Mouse (Mus musculus): Measurements from ENCODE around the gene Mlxipl. TPM values are rescaled to one million over a fixed set of nuclear protein-coding genes. Genes with fewer than 3 reads are reported as not detected.

Mlxipl gene
- polyA plus RNA-seq, 1 experiment from 2014 or later: 0.68 TPM

DNA sequence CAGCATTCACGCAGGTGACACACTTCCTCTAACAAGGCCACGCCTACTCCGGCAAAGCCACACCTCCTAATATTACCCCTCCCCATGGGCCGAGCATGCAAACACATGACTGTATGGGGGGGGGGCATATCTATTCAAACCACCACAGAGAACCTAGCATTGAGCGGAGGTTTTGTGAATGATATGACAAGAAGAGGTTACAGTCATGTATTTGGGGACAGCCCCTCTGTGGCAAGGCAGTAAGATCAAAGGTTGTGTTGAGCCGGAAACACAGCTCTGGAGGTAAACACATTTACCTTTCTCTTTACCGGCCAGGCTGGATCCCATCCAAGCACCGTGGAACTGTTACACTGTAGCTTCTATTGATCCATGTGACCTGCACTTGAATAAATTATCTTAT is 25.6 kb downstream of the Mlxipl start:
- H3K4me3 ChIP-seq (replicated peaks; ENCODE audit: low read depth, low read length): no peak overlapping the region
- no peaks in the 10 kb centered on the region for H3K36me3 ChIP-seq (ENCODE audit: control insufficient read depth, insufficient read depth, low read length)
- H3K9ac ChIP-seq (replicated peaks; ENCODE audit: low read length): no peak overlapping the region
- no peak overlapping the region for H3K4me2 ChIP-seq (ENCODE audit: low read length)
- no peaks in the 10 kb centered on the region for H3K4me1 ChIP-seq (ENCODE audit: control insufficient read depth, insufficient read depth, low read length)
- DNase-seq (no peak), ATAC-seq (ENCODE audit: low FRiP score, low TSS enrichment) (no peak)
- no peaks in the 10 kb centered on the region for H3K27me3 ChIP-seq (ENCODE audit: control insufficient read depth, insufficient read depth, low read length)
- H3K27ac ChIP-seq (replicated peaks; ENCODE audit: low read depth, low read length): no peak overlapping the region
- no peaks in the 10 kb centered on the region for H3K9me3 ChIP-seq (ENCODE audit: control insufficient read depth, low read length)
- 93% methylated on average over 8 of the region's 8 CpGs for WGBS

DNA sequence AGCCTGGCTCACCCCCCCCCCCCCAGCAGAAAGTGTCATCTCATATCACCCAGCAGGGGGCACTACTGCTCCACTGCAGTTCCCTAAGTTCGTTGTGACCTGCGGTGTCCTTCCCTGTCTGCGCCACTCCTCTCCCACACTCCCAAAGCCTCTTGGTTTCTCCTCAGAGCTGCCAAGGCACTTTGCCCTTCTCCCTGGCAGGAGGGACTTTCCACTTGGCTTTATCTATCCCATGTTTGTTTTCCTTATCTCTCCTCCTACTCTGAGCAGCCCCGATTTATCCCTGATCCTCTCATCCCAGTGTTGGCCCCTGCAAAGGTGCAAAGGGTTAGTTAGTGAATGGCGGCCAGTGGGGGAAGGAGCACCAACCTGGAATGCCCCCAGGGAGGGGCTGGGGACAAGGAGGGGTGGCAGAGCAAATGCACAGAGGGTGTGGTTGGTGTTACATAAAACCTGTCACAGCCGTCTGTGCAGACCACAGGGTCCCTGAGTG is 28.9 kb downstream of the Mlxipl start:
- Histone ChIP-seq H3K9me3 (ENCODE audit: control insufficient read depth, low read length) (no peaks in the 10 kb centered on the region), H3K9ac (replicated peaks; ENCODE audit: low read length) (no peak overlapping the region), H3K36me3 (ENCODE audit: control insufficient read depth, insufficient read depth, low read length) (no peaks in the 10 kb centered on the region), H3K4me2 (ENCODE audit: low read length) (no peak overlapping the region), H3K27me3 (ENCODE audit: control insufficient read depth, insufficient read depth, low read length) (no peaks in the 10 kb centered on the region), H3K27ac (replicated peaks; ENCODE audit: low read depth, low read length) (no peak overlapping the region), H3K4me3 (replicated peaks; ENCODE audit: low read depth, low read length) (no peak overlapping the region), H3K4me1 (ENCODE audit: control insufficient read depth, insufficient read depth, low read length) (no peaks in the 10 kb centered on the region)
- ATAC-seq (ENCODE audit: low FRiP score, low TSS enrichment) (no peak; the same call in 1 of the 2 replicates), DNase-seq (peak; percentile 69)
- WGBS: 33% methylated on average over 6 of the region's 6 CpGs

DNA sequence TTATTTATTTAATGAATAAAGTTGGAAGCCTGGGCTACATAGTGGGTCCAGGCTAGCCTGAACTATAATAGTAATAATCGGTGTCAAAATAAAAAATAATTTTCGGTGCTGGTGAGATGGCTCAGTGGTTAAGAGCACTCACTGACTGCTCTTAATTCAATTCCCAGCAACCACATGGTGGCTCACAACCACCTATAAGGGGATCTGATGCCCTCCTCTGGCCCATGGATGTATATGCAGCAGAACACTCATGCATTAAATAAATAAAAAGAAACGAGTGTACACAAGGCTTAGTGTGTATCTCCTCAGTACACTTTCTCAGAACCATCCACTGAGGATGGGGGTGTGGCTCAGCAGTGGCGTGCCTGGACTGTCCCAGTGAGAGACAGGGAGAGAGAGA is 31.1 kb downstream of the Mlxipl start:
- Histone ChIP-seq H3K4me1 (ENCODE audit: control insufficient read depth, insufficient read depth, low read length) (no peaks in the 10 kb centered on the region), H3K9me3 (ENCODE audit: control insufficient read depth, low read length) (no peaks in the 10 kb centered on the region), H3K27ac (replicated peaks; ENCODE audit: low read depth, low read length) (no peak overlapping the region), H3K36me3 (ENCODE audit: control insufficient read depth, insufficient read depth, low read length) (no peaks in the 10 kb centered on the region), H3K27me3 (ENCODE audit: control insufficient read depth, insufficient read depth, low read length) (no peaks in the 10 kb centered on the region), H3K4me3 (replicated peaks; ENCODE audit: low read depth, low read length) (no peak overlapping the region), H3K9ac (replicated peaks; ENCODE audit: low read length) (no peak overlapping the region), H3K4me2 (ENCODE audit: low read length) (no peak overlapping the region)
- DNase-seq (no peak), ATAC-seq (ENCODE audit: low FRiP score, low TSS enrichment) (no peak)
- WGBS: 70% methylated on average over 4 of the region's 4 CpGs

DNA sequence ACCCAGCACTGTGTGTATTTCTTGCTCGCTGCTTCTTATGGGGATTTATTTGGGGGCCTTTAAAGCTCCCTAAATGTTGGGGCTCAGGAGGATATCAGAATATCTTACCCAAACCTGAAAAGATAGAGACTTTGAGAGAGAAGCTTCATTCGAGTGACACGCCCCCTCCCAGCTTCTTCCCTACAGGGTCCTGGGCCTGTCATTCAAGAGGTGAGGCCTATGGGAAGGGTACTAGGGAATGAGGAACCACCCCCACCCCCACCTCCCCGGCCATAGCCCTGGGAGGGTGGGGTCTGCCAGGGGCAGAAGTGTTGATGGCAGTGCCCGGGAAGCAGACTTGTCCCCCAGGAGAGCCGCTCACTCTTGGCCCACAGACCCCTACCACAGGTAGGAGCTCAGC is 36.4 kb downstream of the Mlxipl start:
- H3K36me3 ChIP-seq (ENCODE audit: control insufficient read depth, insufficient read depth, low read length): no peaks in the 10 kb centered on the region
- H3K4me1 ChIP-seq (ENCODE audit: control insufficient read depth, insufficient read depth, low read length): no peaks in the 10 kb centered on the region
- 64% methylated on average over 6 of the region's 6 CpGs for whole genome bisulfite sequencing
- no peak overlapping the region for H3K4me3 ChIP-seq (replicated peaks; ENCODE audit: low read depth, low read length)
- H3K27me3 ChIP-seq (ENCODE audit: control insufficient read depth, insufficient read depth, low read length): no peaks in the 10 kb centered on the region
- no peak overlapping the region for H3K4me2 ChIP-seq (ENCODE audit: low read length)
- DNase-seq (no peak), ATAC-seq (ENCODE audit: low FRiP score, low TSS enrichment) (no peak)
- no peak overlapping the region for H3K9ac ChIP-seq (replicated peaks; ENCODE audit: low read length)
- H3K27ac ChIP-seq (replicated peaks; ENCODE audit: low read depth, low read length): no peak overlapping the region
- no peaks in the 10 kb centered on the region for H3K9me3 ChIP-seq (ENCODE audit: control insufficient read depth, low read length)

DNA sequence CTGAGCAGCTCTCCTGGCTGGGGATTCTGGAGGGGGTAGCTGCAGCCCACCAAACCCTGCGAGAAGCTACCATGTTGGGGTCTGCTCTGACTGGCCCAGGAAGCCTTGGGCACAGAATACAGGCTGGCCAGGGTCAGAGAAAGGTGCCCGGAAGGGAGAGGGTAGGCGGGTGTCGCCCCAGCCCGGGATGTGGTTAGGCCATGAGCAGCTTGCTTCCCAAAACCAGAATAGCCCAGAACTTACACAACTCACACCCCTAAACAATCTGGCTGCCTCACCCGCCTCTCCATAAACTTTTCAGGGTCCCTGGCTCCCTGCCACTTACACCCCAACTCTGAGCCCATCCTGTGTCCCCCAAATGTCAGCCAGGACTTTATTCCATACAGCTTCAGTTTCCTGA is 38.0 kb downstream of the Mlxipl start:
- WGBS: 78% methylated on average over 6 of the region's 6 CpGs
- Histone ChIP-seq H3K9ac (replicated peaks; ENCODE audit: low read length) (no peak overlapping the region), H3K4me1 (ENCODE audit: control insufficient read depth, insufficient read depth, low read length) (no peaks in the 10 kb centered on the region), H3K27me3 (ENCODE audit: control insufficient read depth, insufficient read depth, low read length) (peaks cover 4% of the 10 kb centered on the region; the same call in 1 of the 2 replicates), H3K9me3 (ENCODE audit: control insufficient read depth, low read length) (no peaks in the 10 kb centered on the region), H3K27ac (replicated peaks; ENCODE audit: low read depth, low read length) (no peak overlapping the region), H3K4me2 (ENCODE audit: low read length) (no peak overlapping the region), H3K36me3 (ENCODE audit: control insufficient read depth, insufficient read depth, low read length) (no peaks in the 10 kb centered on the region), H3K4me3 (replicated peaks; ENCODE audit: low read depth, low read length) (no peak overlapping the region)
- ATAC-seq (ENCODE audit: low FRiP score, low TSS enrichment): no peak
- DNase-seq: no peak

DNA sequence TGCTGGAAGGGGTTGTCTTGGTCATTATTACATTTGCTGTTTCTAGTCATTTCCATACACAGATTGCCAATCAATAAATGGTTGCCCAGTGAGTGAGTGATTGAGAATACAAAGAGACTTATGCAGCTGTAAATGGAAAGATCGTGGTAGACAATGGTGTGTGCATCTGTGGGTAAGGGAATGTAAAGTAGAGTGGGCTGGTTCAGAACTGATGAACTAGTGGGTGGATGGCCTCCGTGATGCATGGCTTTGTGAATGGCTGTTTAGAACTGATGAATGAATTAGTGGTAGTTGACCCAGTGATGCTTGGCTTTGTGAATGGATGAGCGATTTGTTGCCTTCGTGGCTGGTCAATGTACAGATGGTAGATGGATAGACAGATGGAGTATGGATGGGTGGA is 40.1 kb downstream of the Mlxipl start:
- Histone ChIP-seq H3K9me3 (ENCODE audit: control insufficient read depth, low read length) (no peaks in the 10 kb centered on the region), H3K4me2 (ENCODE audit: low read length) (no peak overlapping the region), H3K4me1 (ENCODE audit: control insufficient read depth, insufficient read depth, low read length) (0 out of 2 replicates have a peak, but pooled peaks cover 7% of the 10 kb centered on the region), H3K9ac (replicated peaks; ENCODE audit: low read length) (no peak overlapping the region), H3K36me3 (ENCODE audit: control insufficient read depth, insufficient read depth, low read length) (no peaks in the 10 kb centered on the region), H3K27ac (replicated peaks; ENCODE audit: low read depth, low read length) (no peak overlapping the region), H3K27me3 (ENCODE audit: control insufficient read depth, insufficient read depth, low read length) (peaks cover 19% of the 10 kb centered on the region), H3K4me3 (replicated peaks; ENCODE audit: low read depth, low read length) (no peak overlapping the region)
- WGBS: 85% methylated on average over 4 of the region's 4 CpGs
- DNase-seq (no peak), ATAC-seq (ENCODE audit: low FRiP score, low TSS enrichment) (no peak)

DNA sequence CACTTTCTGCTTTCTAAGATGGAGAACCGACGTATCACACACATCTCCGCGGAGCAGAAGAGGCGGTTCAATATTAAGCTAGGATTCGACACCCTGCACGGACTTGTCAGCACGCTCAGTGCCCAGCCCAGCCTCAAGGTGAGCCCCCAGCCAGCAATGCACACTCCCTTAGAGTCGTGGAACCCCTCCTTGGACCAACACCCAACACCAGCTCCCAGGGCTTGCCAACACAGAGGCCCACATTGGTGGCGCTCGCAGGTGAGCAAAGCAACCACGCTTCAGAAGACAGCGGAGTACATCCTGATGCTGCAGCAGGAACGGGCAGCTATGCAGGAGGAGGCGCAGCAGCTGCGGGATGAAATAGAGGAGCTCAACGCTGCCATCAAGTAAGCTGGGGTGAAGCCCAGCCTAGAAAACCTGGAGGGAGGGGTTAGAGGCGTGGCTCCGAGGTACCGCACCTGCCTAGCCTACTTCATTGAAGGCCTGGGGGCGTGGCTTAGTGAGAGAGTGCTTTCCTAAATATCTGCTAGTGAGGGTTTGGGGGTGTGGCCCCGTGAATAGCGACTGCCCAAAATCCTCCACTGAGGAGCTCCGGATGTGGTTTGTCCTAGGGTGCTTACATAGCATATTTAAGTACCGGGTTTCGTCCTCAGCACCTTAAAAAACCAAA is 44.2 kb downstream of the Mlxipl start:
- Histone ChIP-seq H3K9ac (replicated peaks; ENCODE audit: low read length) (no peak overlapping the region), H3K27ac (replicated peaks; ENCODE audit: low read depth, low read length) (no peak overlapping the region), H3K4me2 (ENCODE audit: low read length) (peak overlapping the region; percentile 46), H3K4me1 (ENCODE audit: control insufficient read depth, insufficient read depth, low read length) (0 out of 2 replicates have a peak, but pooled peaks cover 7% of the 10 kb centered on the region), H3K9me3 (ENCODE audit: control insufficient read depth, low read length) (no peaks in the 10 kb centered on the region), H3K36me3 (ENCODE audit: control insufficient read depth, insufficient read depth, low read length) (no peaks in the 10 kb centered on the region), H3K27me3 (ENCODE audit: control insufficient read depth, insufficient read depth, low read length) (peaks cover 19% of the 10 kb centered on the region), H3K4me3 (replicated peaks; ENCODE audit: low read depth, low read length) (peak overlapping the region; percentile 17; the same call in 1 of the 2 replicates)
- DNase-seq (peak; percentile 30), ATAC-seq (ENCODE audit: low FRiP score, low TSS enrichment) (no peak)
- 5% methylated on average over 26 of the region's 26 CpGs for WGBS

DNA sequence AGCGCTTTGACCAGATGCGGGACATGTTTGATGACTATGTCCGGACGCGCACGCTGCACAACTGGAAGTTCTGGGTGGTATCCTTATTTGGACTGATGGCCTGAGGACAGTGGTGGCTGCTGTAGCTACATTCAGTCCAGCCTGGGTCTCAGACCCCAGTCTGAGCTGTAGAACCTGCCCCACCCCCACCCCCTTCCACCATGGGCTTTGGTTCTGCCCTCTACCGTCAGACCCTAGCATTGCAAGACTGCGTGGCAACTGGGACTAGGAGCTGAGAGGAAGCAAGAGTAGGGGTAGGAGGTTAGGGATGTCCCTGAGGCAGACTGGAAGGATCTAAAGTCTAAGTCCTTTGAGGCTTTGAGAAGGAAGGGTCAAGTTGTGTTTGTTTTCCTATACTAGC is 44.8 kb downstream of the Mlxipl start:
- Histone ChIP-seq H3K9me3 (ENCODE audit: control insufficient read depth, low read length) (no peaks in the 10 kb centered on the region), H3K4me1 (ENCODE audit: control insufficient read depth, insufficient read depth, low read length) (0 out of 2 replicates have a peak, but pooled peaks cover 7% of the 10 kb centered on the region), H3K36me3 (ENCODE audit: control insufficient read depth, insufficient read depth, low read length) (no peaks in the 10 kb centered on the region), H3K4me3 (replicated peaks; ENCODE audit: low read depth, low read length) (peak overlapping the region; percentile 17; the same call in 1 of the 2 replicates), H3K9ac (replicated peaks; ENCODE audit: low read length) (0 out of 2 replicates have a peak overlapping the region, but pooled peaks have one; percentile 6), H3K4me2 (ENCODE audit: low read length) (peak overlapping the region; percentile 46), H3K27me3 (ENCODE audit: control insufficient read depth, insufficient read depth, low read length) (peaks cover 19% of the 10 kb centered on the region), H3K27ac (replicated peaks; ENCODE audit: low read depth, low read length) (no peak overlapping the region)
- ATAC-seq (ENCODE audit: low FRiP score, low TSS enrichment) (no peak), DNase-seq (peak; percentile 34)
- 2% methylated on average over 8 of the region's 8 CpGs for whole genome bisulfite sequencing

DNA sequence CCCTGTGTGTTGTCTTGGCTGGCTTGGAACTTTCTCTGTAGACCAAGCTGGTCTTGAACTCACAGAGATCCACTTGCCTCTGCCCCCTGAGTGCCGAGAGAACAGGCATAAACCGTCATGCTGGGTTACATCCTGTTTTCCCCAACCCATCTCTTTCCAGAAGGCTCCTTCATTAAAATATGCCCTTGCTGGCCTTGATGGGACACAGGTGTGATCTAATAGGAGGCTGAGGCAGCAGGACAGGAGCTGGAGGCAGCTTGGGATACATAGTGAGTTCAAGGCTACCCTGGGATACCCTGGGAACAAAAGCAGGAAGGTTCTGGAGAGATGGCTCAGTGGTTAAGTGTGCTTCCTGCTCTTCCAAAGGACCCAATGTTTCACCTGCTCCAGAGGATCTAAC is 50.2 kb downstream of the Mlxipl start:
- Histone ChIP-seq H3K27me3 (ENCODE audit: control insufficient read depth, insufficient read depth, low read length) (no peaks in the 10 kb centered on the region), H3K9ac (replicated peaks; ENCODE audit: low read length) (no peak overlapping the region), H3K4me1 (ENCODE audit: control insufficient read depth, insufficient read depth, low read length) (no peaks in the 10 kb centered on the region), H3K27ac (replicated peaks; ENCODE audit: low read depth, low read length) (no peak overlapping the region), H3K9me3 (ENCODE audit: control insufficient read depth, low read length) (no peaks in the 10 kb centered on the region), H3K4me3 (replicated peaks; ENCODE audit: low read depth, low read length) (no peak overlapping the region), H3K36me3 (ENCODE audit: control insufficient read depth, insufficient read depth, low read length) (no peaks in the 10 kb centered on the region), H3K4me2 (ENCODE audit: low read length) (no peak overlapping the region)
- 74% methylated on average over 2 of the region's 2 CpGs for WGBS
- no peak for ATAC-seq (ENCODE audit: low FRiP score, low TSS enrichment)
- DNase-seq: no peak
